Mouse (Mus musculus): ENCODE results near the gene Aars.
"Not testable (repeated sequence)": the region's sequence is repeated elsewhere in the genome, so short reads cannot be mapped to it uniquely, and the experiment has no call there.

The Aars gene

GRCm38 (mm10) chr8:111053827-111054518, 21.0 kb downstream of the Aars start:
- DNase-seq (ENCODE audit: low spot score in 2 of 2), result no peak

GRCm38 (mm10) chr8:111055031-111055634, 22.2 kb downstream of the Aars start:
- DNase-seq (ENCODE audit: low spot score in 2 of 2), result no peak

- no peak for DNase-seq (ENCODE audit: low spot score in 2 of 2)
Observed at GRCm38 (mm10) chr8:111055661-111056060, 22.7 kb downstream of the Aars start.

- peak; percentile 79 to 85 for DNase-seq (ENCODE audit: low spot score in 2 of 2)
Observed at GRCm38 (mm10) chr8:111056158-111056663, 23.3 kb downstream of the Aars start, which contains the start of gene Exosc6. Exosc6 (plus strand) TSS chr8:111056339.

- peak in 1 of 2 experiments; percentile 26 for DNase-seq (ENCODE audit: low spot score in 2 of 2)
Observed at GRCm38 (mm10) chr8:111056691-111057293, 23.8 kb downstream of the Aars start.

- DNase-seq (ENCODE audit: low spot score in 2 of 2), result no peak
Observed at GRCm38 (mm10) chr8:111058946-111059572, 26.1 kb downstream of the Aars start.

- DNase-seq (ENCODE audit: low spot score in 2 of 2), result no peak
Observed at GRCm38 (mm10) chr8:111061688-111062071, 28.7 kb downstream of the Aars start.

GRCm38 (mm10) chr8:111062072-111062757, 29.3 kb downstream of the Aars start:
- peak; percentile 98 to 99 for DNase-seq (ENCODE audit: low spot score in 2 of 2)

GRCm38 (mm10) chr8:111062893-111063292, 29.9 kb downstream of the Aars start:
- DNase-seq (ENCODE audit: low spot score in 2 of 2), result no peak

GRCm38 (mm10) chr8:111066308-111066707, 33.4 kb downstream of the Aars start:
- DNase-seq (ENCODE audit: low spot score in 2 of 2), result no peak

GRCm38 (mm10) chr8:111067439-111067838, 34.5 kb downstream of the Aars start:
- DNase-seq (ENCODE audit: low spot score in 2 of 2), result no peak

GRCm38 (mm10) chr8:111068660-111069059, 35.7 kb downstream of the Aars start:
- not testable (repeated sequence) for DNase-seq (ENCODE audit: low spot score in 2 of 2)

- peak in 1 of 2 experiments; percentile 19 for DNase-seq (ENCODE audit: low spot score in 2 of 2)
Observed at GRCm38 (mm10) chr8:111075926-111076325, 43.0 kb downstream of the Aars start.

- no peak for DNase-seq (ENCODE audit: low spot score in 2 of 2)
Observed at GRCm38 (mm10) chr8:111079461-111079860, 46.5 kb downstream of the Aars start.

- no peak for DNase-seq (ENCODE audit: low spot score in 2 of 2)
Observed at GRCm38 (mm10) chr8:111079861-111080271, 46.9 kb downstream of the Aars start.

- DNase-seq (ENCODE audit: low spot score in 2 of 2), result no peak
Observed at GRCm38 (mm10) chr8:111081580-111082258, 48.8 kb downstream of the Aars start.

- not testable (repeated sequence) for DNase-seq (ENCODE audit: low spot score in 2 of 2)
Observed at GRCm38 (mm10) chr8:111083936-111084335, 51.0 kb downstream of the Aars start.

GRCm38 (mm10) chr8:111090126-111090525, 57.2 kb downstream of the Aars start:
- DNase-seq (ENCODE audit: low spot score in 2 of 2), result peak; percentile 23 to 53

GRCm38 (mm10) chr8:111091706-111092105, 58.8 kb downstream of the Aars start:
- no peak for DNase-seq (ENCODE audit: low spot score in 2 of 2)

GRCm38 (mm10) chr8:111092326-111092725, 59.4 kb downstream of the Aars start, which contains the start of gene Clec18a:
Clec18a (minus strand) TSS chr8:111092426.
- not testable (repeated sequence) for DNase-seq (ENCODE audit: low spot score in 2 of 2)
